Mouse (Mus musculus) stomach, embryonic 14.5 days (tissue): ENCODE results near the gene Gkap1. TPM values are rescaled to one million over a fixed set of nuclear protein-coding genes. Genes with fewer than 3 reads are reported as not detected.
A peak's percentile ranks its signal among the peaks of the same experiment; 100 is the strongest.

Experiments
- ATAC-seq: fragments of 200-750 bp; cut with Nextera tagmentation; 2 replicates; pipeline ENCODE4 v1.8.0; 2017; ENCODE audit warnings: low read depth, moderate TSS enrichment; ENCODE audit not compliant: insufficient number of reproducible peaks, insufficient read depth, low FRiP score
- H3K27ac ChIP-seq: fragments of 300-500 bp; sonication (generic); 2 replicates; pipeline ENCODE4 v1.5.1; 2014; ENCODE audit warnings: mild to moderate bottlenecking, low read length, moderate library complexity, mixed read lengths
- H3K27me3 ChIP-seq: fragments of 300-500 bp; sonication (generic); 2 replicates; pipeline ENCODE4 v1.6.1; 2014; ENCODE audit warnings: low read length, control low read depth, mixed read lengths; ENCODE audit not compliant: control insufficient read depth, insufficient read depth
- H3K36me3 ChIP-seq: fragments of 300-500 bp; sonication (generic); 2 replicates; pipeline ENCODE4 v1.6.1; 2014; ENCODE audit warnings: mild to moderate bottlenecking, control low read depth, low read length, moderate library complexity, mixed read lengths; ENCODE audit not compliant: control insufficient read depth, insufficient read depth
- H3K4me1 ChIP-seq: fragments of 300-500 bp; sonication (generic); 2 replicates; pipeline ENCODE4 v1.6.1; 2014; ENCODE audit warnings: low read length, control low read depth, mixed read lengths; ENCODE audit not compliant: control insufficient read depth, insufficient read depth
- H3K4me2 ChIP-seq: fragments of 300-500 bp; sonication (generic); replicated peaks from 2 replicates; pipeline ENCODE4 v1.6.1; 2014; ENCODE audit warnings: low read depth, low read length, control low read depth
- H3K4me3 ChIP-seq: fragments of 300-500 bp; sonication (generic); 2 replicates; pipeline ENCODE4 v1.5.1; 2014; ENCODE audit warnings: low read depth, low read length, control low read depth
- H3K9ac ChIP-seq: fragments of 300-500 bp; sonication (generic); replicated peaks from 2 replicates; pipeline ENCODE4 v1.6.1; 2014; ENCODE audit warnings: low read depth, mild to moderate bottlenecking, control low read depth, low read length, moderate library complexity, mixed read lengths
- H3K9me3 ChIP-seq: fragments of 300-500 bp; sonication (generic); 2 replicates; pipeline ENCODE4 v1.6.1; 2016; ENCODE audit warnings: low read depth, low read length, control low read depth; ENCODE audit not compliant: control insufficient read depth
- WGBS: fragments of 180-500 bp; shearing (Covaris S2); extraction: QIAGEN DNeasy Blood & Tissue Kit; methylation state at CpG from one replicate; pipeline ENCODE4 v1.1.7; 2014; 5-methylcytosine and 5-hydroxymethylcytosine counted together
- polyA plus RNA-seq: library from polyadenylated mRNA; unstranded; fragments of >200 nt; fragmentation: Nextera tagmentation; extraction: Ambion mirVana; gene quantifications from 2 replicates; pipeline ENCODE4 v1.2.1, GENCODE M21; 2014

Gkap1 gene
- polyA plus RNA-seq, 1 experiment from 2014 or later = 26.0 TPM

DNA sequence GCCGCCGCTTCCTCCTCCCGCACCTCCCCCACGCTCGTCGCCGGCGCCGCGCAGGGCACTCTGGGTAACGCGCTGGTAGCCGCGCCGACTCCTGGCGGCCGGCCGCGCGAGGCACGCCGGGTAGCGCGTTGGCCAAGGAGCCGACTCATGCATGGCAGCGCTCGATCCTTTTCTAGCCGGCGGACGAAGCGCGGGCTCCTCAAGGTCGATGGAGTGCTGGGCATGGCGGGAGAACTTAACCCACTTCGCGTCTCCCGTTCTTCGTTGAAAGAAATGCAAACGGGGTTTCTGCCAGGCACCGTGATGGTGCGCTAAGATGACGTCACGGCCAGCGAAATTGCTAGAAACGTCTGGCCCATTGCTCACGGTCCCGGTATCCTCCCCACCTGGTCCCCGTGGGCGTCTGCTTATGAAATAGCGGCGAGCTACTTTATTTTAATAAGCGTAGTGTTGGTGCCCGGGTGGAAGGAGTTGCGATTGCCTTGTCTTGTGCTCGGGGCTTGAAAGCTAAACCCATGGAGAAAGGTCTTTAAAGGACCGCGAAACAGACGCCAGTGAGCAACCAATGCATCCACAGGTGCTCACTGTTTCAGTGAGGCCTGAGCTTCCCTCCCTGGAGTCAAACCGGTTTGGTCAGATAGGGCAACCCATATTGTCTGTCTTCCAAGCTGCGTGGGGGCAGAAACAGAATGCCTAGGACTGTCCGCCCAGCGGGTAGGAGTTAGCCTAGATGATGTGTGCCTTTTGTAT is 59.7 kb downstream of the Gkap1 start, which contains the start of gene Ubqln1:
Ubqln1 (minus strand) TSS at position 62 of the 750 bp plus-strand sequence.
- Histone ChIP-seq H3K9me3 (no peaks in the 10 kb centered on the region), H3K4me3 (peak within 1 kb of the TSS; percentile 96), H3K4me2 (peak within 1 kb of the TSS; percentile 88), H3K36me3 (no peaks in the 10 kb centered on the region; the same call in 1 of the 2 replicates), H3K27me3 (no peaks in the 10 kb centered on the region), H3K9ac (peak within 1 kb of the TSS; percentile 96), H3K27ac (peak within 1 kb of the TSS; percentile 85), H3K4me1 (peaks cover 18% of the 10 kb centered on the region; the same call in 1 of the 2 replicates)
- peak; percentile 91 for ATAC-seq
- 2% methylated on average over 62 of the region's 62 CpGs for WGBS

DNA sequence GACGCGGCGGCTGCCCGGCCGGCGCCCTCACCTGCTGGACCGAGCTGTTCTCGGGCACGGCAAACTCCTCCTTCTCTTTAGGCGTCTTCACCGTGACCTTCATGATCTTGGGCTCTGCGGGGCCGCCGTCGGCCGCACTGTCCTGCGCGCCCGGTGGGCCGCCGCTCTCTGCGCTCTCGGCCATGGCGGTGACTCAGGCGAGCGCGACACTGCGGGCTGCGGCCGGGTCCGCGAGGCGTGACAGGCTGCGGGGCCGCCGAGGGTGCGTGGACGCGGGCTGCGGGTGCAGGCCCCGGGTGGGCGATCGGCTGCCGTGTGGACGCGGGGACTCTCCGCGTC is 60.3 kb downstream of the Gkap1 start:
- Histone ChIP-seq H3K4me2 (peak overlapping the region; percentile 88), H3K9me3 (no peaks in the 10 kb centered on the region), H3K27me3 (no peaks in the 10 kb centered on the region), H3K4me1 (peaks cover 18% of the 10 kb centered on the region; the same call in 1 of the 2 replicates), H3K36me3 (no peaks in the 10 kb centered on the region; the same call in 1 of the 2 replicates), H3K9ac (peak overlapping the region; percentile 96), H3K4me3 (peak overlapping the region; percentile 96), H3K27ac (peak overlapping the region; percentile 85)
- ATAC-seq = no peak; the same call in 1 of the 2 replicates
- WGBS = under 1% methylated on average over 46 of the region's 48 CpGs

DNA sequence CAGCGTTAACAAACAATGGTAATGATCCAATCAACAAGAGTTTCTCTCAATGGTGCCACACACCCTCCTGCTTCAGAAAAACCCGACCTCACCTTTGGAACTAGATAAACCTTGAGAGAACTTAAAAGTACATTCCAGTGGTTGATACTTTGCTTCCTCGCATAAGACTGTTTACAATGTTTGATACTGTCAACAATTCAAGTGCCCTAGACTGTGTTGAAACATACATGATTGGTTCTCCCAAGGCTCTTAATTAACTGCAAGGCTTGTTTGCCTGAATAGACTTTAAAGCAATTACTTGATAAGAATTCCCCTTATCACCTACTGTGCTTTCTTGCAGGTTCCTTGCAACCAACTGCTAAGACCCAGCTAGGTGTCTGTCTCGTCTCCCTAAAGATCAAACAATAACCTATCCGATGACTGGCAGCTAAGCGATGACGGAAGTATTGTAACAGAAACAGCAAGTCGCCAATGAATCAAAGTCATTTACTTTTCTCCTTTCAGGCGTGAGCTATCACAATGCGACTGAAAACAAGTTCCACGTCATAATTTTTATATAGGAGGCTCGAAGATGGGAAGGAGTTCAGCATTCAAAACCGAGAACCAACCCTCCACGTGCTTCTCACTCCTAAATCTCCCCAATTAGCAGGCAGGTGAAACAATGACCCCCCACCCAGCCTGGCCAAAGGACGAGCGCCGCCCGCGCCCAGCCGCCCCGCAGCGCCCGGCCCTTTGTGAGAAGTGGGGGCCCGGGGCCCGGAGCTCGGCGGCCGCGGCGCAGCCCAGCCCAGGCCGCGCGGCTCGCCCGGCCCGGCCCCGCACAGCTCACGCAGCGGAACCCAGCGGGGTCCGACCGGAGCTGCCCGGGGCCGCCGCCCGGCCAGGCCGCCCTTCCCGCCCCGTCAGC is 60.9 kb downstream of the Gkap1 start:
- Histone ChIP-seq H3K9ac (peak overlapping the region; percentile 96), H3K27ac (peak overlapping the region; percentile 85), H3K4me1 (peaks cover 18% of the 10 kb centered on the region; the same call in 1 of the 2 replicates), H3K36me3 (no peaks in the 10 kb centered on the region; the same call in 1 of the 2 replicates), H3K4me2 (peak overlapping the region; percentile 88), H3K4me3 (peak overlapping the region; percentile 96), H3K9me3 (no peaks in the 10 kb centered on the region), H3K27me3 (no peaks in the 10 kb centered on the region)
- peak; percentile 51 for ATAC-seq
- WGBS = 3% methylated on average over 38 of the region's 49 CpGs

DNA sequence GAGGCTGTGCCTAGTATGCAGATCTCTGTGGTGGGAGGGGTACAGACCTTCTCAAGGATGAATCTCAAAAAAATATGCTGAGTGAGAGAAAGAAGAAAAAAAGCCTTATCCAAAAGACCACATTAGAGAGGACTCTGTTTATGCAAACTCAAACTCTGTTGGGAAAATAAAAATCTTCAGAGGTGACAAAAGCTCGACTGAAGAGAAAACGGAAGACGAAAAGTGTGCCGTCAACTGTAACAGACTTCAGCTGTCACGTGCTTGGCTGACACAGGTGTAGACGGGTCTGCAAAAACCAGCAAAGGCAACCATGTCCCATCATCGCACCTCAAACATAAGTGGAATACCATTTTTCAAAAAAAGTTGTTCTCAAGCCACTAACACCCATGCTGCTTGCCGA is 61.7 kb downstream of the Gkap1 start:
- H3K27ac ChIP-seq = no peak overlapping the region
- no peaks in the 10 kb centered on the region for H3K9me3 ChIP-seq
- peaks cover 18% of the 10 kb centered on the region; the same call in 1 of the 2 replicates for H3K4me1 ChIP-seq
- WGBS = 43% methylated on average over 8 of the region's 8 CpGs
- no peaks in the 10 kb centered on the region; the same call in 1 of the 2 replicates for H3K36me3 ChIP-seq
- peak overlapping the region; percentile 96 for H3K4me3 ChIP-seq
- peak overlapping the region; percentile 88 for H3K4me2 ChIP-seq
- ATAC-seq = no peak
- peak overlapping the region; percentile 96; the same call in 1 of the 2 replicates for H3K9ac ChIP-seq
- H3K27me3 ChIP-seq = no peaks in the 10 kb centered on the region

DNA sequence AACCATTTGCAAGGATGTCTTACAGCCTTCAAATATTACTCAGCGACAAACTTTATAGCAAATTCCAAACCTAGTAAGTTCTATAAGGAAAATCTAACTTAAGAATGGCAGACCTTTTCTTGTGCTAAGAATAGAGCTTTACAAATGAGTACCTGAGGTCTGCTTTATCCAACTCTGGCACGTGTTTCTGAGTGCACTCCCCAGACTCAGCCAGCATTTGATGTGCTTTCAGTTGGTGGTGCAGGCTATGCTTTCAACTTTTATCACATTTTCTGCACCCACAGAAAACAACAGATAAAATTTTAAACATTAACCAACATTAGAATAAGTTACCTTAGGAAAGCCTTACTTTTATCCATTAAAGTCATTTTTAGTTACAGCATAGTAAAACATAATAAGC is 63.0 kb downstream of the Gkap1 start:
- WGBS = 77% methylated on average over 2 of the region's 2 CpGs
- H3K4me1 ChIP-seq = peaks cover 18% of the 10 kb centered on the region; the same call in 1 of the 2 replicates
- H3K4me3 ChIP-seq = no peak overlapping the region

DNA sequence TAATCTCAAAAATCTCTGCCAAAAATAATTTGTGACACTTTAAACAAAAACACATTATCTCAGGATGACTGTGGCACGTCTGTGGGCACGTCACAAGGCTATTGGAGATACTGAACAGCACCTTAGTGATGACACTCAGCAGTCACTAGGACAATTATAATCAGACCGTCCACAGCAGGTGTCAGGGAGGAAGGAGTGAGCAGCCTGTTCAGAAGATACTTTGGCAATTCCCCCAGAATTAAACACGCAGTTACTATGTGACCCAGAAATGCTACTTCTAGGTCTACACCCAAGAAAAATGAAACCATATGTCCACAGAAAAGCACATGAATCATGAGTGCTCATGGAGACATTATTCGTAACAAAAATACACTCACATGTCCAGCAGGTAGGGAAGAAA is 65.1 kb downstream of the Gkap1 start:
- H3K27ac ChIP-seq = no peak overlapping the region
- no peak overlapping the region for H3K9ac ChIP-seq
- H3K36me3 ChIP-seq = no peaks in the 10 kb centered on the region; the same call in 1 of the 2 replicates
- H3K4me1 ChIP-seq = peaks cover 18% of the 10 kb centered on the region; the same call in 1 of the 2 replicates
- H3K27me3 ChIP-seq = no peaks in the 10 kb centered on the region
- no peak overlapping the region for H3K4me3 ChIP-seq
- ATAC-seq = no peak
- no peaks in the 10 kb centered on the region for H3K9me3 ChIP-seq
- 71% methylated on average over 5 of the region's 5 CpGs for WGBS
- H3K4me2 ChIP-seq = no peak overlapping the region

More for the DNA sequence above, 63.0 kb downstream of the Gkap1 start:
- H3K9me3 ChIP-seq = no peaks in the 10 kb centered on the region
- no peak overlapping the region for H3K4me2 ChIP-seq
- no peak for ATAC-seq
- H3K27ac ChIP-seq = no peak overlapping the region
- no peak overlapping the region for H3K9ac ChIP-seq
- no peaks in the 10 kb centered on the region; the same call in 1 of the 2 replicates for H3K36me3 ChIP-seq
- no peaks in the 10 kb centered on the region for H3K27me3 ChIP-seq

DNA sequence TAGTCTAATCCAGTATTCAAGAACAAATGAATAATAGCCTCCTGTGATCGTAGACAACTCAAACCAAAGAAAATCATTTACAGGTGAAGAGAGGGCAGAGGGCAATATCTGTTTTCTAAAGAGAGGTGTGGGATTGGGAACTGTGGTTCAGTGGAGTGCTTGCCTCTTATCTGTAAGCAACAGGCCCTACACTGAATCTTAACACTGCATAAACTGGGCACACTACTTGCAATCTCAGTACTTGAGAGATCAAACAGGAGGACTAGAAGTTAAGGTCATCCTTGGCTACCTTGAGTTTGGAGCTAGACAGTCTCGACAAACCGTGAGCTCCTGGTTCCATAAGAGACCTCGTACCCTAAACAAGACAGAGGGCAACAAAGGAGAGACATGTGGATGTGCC is 69.4 kb downstream of the Gkap1 start:
- ATAC-seq = no peak
- H3K27me3 ChIP-seq = no peaks in the 10 kb centered on the region
- no peaks in the 10 kb centered on the region for H3K9me3 ChIP-seq
- H3K9ac ChIP-seq = no peak overlapping the region
- H3K4me1 ChIP-seq = no peaks in the 10 kb centered on the region
- WGBS = 82% methylated on average over 4 of the region's 4 CpGs
- no peaks in the 10 kb centered on the region for H3K36me3 ChIP-seq
- no peak overlapping the region for H3K27ac ChIP-seq
- no peak overlapping the region for H3K4me2 ChIP-seq
- H3K4me3 ChIP-seq = no peak overlapping the region

DNA sequence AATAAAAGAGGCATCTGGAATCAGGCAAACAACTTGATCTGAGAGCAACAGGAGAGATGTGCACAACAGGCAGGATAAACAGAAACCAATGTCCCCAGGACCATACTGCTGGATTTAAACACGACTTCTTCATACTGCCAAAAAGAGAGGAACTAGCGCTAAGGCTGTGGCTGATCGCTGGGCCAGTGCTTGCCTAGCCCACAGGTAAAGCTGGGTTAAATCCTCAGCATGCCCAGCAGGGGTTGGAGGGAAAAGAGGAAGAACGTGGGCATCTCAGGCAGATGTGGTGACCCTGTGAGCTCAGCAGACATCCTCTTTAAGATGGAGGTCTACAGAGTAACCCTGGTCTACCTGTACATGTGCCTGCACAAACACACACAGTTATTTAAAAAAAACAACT is 70.5 kb downstream of the Gkap1 start:
- H3K4me1 ChIP-seq = no peaks in the 10 kb centered on the region
- no peak overlapping the region for H3K4me3 ChIP-seq
- ATAC-seq = no peak
- 66% methylated on average over 4 of the region's 4 CpGs for WGBS
- H3K36me3 ChIP-seq = no peaks in the 10 kb centered on the region
- no peak overlapping the region for H3K4me2 ChIP-seq
- no peak overlapping the region for H3K27ac ChIP-seq
- H3K27me3 ChIP-seq = no peaks in the 10 kb centered on the region
- no peaks in the 10 kb centered on the region for H3K9me3 ChIP-seq
- H3K9ac ChIP-seq = no peak overlapping the region
